Mouse (Mus musculus): ENCODE measurements around the gene 4930556J24Rik.
"Not testable (repeated sequence)": the region's sequence is repeated elsewhere in the genome, so short reads cannot be mapped to it uniquely, and the experiment has no call there.

The 4930556J24Rik gene

DNA sequence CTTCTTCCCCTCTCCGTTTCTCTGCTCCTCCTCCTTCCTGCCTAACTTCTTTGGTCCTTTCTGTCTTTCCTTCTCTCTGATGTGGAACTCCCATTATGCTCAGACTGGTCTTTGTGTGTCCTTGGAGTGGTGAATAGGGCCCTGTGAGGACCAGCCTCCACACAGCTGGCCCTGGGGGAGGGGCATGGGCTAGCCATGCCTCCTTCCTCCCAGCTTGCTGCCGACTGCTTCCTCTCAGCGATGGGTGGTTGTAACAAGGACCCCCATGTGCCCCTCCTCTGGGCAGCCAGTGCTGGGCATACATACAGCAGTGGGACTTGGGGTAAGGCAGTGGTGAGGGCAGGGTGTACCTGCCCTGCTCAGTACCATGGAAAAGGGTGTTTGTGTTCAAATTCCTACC, 2.3 kb downstream of the 4930556J24Rik start:
- DNase-seq (ENCODE audit: inconsistent age in 2 of 2, low spot score in 1 of 2) = no peak

DNA sequence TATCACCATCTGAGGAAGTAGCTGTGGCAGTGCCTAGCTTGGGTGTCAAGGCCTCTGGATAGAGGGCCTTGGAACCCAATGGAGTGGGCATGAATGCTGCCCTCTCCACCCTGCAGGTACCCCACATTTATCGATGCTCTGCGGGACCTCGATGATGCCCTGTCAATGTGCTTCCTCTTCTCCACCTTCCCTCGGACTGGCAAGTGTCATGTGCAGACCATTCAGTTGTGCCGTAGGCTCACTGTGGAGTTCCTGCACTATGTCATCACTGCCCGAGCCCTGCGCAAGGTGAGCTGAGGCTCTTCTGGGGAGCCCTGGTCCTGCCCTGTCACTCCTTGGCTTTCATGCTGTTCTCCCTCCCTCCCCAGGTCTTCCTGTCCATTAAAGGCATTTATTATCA, 3.5 kb downstream of the 4930556J24Rik start:
- no peak for DNase-seq (ENCODE audit: inconsistent age in 2 of 2, low spot score in 1 of 2)

DNA sequence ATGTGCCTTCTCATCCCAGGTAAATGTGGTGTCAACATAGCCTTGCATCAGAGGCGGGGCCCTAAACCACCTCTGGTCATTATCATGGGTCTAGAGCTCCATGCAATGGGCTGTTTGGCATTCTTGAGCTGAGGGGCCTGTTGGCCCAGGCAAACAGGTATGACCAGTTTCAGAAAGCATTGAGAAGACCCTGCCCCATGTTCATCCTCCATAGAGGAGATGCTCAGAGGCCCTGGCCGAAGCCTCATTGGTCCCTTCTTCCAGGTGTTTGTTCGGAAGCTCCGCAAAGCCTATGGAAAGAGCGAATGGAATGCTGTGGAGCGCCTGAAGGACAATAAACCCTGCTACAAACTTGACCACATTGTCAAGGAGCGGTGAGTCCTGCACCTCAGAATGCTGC, 6.2 kb downstream of the 4930556J24Rik start:
- peak in 1 of 2 experiments; percentile 1 for DNase-seq (ENCODE audit: inconsistent age in 2 of 2, low spot score in 1 of 2)

DNA sequence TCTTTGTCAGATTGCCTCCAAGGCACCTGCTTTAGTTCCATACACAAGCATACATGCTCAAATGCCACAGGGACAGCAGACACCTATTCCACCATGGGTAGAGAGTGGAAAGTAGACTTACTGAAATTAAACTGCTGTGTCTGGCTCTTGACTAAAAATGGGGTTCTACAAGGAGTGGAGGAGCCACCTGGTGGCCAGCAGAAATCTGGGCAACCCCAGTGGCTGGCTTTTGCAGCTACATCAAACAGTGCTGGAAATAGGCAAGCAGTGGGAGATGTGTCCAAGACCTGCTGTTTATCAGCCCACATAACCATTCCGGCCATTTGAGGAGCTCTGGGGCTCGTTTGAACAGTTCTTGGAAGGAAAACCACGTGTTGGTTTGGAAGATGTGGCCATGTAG, 6.7 kb downstream of the 4930556J24Rik start:
- DNase-seq (ENCODE audit: inconsistent age in 2 of 2, low spot score in 1 of 2) = no peak

DNA sequence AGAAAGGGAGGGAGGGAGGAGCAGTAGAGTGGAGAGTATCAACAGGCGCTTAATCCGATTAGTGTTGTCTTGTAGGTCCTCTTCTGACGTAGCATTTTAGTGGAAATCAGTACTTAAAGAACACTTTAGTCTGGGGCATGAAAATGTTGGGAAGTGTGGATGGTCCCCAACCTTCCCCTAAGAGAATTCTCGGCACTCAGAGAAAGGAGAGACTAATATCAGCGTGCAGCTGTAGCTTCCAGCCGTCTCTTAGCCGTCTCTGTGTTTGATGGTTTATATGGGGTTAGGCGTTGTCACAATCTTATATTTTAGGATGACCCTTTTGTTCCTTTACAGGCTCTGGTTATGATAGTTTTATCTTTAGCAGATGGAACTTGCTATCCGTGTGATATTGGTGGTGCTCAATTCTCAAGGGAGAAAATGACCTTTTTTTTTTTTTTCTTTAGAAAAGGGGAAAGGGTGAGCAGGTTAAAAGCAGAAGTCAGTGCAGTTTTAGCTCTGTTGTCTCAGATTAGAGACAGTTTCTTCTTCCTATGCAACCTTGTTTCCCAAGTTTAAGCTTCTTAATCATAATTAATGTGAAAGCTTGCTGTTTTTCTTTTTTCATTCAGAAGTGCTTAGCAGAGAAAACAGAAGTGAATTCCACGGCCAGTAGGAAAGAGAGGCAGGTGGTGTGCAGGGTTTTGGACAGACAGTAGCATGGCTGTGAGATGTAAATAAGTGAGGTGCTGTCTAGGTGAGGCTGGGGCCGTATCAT, 12.0 kb downstream of the 4930556J24Rik start:
- no peak for DNase-seq (ENCODE audit: inconsistent age in 2 of 2, low spot score in 1 of 2)

DNA sequence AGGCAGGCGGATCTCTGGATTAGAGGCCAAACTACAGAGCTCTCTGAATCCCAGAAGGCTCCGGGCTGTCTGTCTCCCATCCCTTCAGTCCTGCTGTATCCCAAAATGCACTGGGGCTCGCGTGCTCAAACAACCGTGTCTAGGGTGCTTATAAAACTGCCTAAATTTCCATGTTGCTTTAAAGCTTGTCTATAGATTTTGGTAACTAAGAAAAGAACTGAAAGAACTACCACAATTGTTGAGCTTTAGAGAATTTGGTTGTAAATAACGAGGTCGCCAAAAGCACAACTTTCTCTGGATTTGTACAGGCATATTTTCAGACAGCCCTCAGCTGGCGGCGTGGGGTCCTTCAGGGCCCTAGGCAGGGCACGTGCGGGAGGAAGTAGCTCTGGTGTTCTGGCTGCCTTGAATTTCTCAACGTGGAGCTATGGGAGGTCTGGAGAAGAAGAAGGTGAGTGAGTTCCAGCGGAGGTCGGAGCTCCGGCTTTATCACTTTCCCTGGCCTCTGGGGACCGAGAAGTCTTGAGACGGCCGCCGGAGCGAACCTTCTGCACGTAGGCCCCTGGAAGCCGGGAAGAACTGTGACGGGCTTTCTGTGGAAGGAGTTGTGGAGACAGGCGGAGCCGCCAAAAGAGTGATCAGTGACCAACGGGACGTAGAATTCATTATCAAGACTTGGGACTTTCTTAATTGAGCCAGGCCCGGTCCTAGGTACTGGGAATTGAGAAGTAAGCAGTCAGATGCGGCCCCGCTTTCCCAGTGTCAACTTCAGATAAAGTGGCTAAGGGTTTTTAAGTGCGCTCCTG, 12.8 kb downstream of the 4930556J24Rik start, which contains the start of gene Pes1:
TSS of gene Pes1 (plus strand) at position 366 of the 806 bp plus-strand sequence.
- DNase-seq (ENCODE audit: inconsistent age in 2 of 2, low spot score in 1 of 2) = peak; percentile 86 to 97

DNA sequence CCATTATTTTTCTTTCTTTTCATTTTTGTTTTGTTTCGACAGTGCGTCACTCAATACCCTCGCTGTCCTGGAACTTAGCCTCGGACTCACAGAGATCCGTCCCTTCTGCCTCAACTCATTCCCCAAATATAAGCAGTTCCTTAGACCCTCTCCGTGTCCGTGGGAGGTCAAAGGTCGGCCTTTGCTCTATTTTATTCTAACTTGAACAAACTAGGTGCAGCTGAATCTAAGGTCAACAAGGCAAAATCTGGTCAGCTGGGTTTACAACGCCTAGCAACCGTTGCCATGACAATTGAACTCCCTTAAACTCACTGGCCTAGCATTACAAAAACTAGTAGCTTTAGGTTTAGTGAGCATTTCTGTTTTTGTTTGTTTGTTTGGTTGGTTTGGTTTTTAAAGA, 13.4 kb downstream of the 4930556J24Rik start:
- DNase-seq (ENCODE audit: inconsistent age in 2 of 2, low spot score in 1 of 2) = no peak

DNA sequence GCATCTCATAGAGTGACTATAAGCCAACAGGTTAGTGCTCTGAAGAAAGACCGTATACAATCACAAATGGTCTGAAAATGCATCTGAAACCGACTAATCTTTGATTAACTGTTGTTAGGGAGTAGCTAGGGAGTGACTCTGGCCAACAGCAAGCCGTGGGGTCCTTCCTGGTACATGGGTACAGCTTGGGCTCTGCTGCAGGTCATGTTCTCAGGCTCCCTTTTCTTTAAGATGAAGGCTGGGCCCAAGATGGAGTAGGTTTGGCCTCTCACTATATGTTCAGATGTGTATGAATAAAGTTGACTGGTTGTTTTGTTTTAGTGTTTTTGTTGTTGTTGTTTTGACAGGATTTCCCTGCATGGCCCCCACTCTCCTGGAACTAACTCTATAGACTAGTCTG, 14.8 kb downstream of the 4930556J24Rik start:
- no peak for DNase-seq (ENCODE audit: inconsistent age in 2 of 2, low spot score in 1 of 2)

DNA sequence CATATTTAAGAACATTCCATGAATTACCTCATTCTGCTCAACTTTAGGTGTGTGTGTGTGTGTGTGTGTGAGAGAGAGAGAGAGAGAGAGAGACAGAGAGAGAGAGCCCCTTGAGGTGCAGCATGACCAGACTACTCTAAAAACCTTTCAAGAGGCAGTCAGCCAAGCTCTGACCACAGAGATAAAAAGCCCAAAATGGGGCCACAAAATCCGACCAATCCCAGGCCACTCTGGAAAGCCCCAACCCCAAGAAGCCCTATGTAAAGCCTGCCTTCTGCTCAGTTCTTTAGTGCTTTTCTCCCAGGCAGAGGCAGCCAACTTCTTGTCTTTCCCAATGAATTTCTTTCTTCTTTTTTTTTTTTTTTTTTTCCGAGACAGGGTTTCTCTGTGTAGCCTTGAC, 15.7 kb downstream of the 4930556J24Rik start:
- no peak for DNase-seq (ENCODE audit: inconsistent age in 2 of 2, low spot score in 1 of 2)

DNA sequence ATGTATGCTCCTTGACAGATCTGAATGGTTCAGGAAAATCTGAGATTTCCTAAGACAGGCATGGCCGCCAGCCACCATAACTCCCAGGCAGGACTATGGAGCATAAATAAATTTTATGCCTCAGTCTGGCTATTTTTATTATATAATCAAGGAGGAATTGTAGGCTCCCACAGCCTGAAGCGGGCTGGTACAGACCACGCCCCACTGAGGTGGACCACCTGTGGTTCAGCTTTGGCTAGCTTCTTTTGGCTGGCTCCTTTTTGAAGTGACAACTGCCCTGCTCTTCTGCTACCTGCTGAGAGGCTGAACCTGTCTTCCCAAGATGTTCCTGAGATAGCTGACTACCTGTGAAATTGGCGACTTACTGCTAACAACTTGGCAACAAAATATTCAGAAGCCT, 21.2 kb downstream of the 4930556J24Rik start:
- DNase-seq (ENCODE audit: inconsistent age in 2 of 2, low spot score in 1 of 2) = not testable (repeated sequence)

DNA sequence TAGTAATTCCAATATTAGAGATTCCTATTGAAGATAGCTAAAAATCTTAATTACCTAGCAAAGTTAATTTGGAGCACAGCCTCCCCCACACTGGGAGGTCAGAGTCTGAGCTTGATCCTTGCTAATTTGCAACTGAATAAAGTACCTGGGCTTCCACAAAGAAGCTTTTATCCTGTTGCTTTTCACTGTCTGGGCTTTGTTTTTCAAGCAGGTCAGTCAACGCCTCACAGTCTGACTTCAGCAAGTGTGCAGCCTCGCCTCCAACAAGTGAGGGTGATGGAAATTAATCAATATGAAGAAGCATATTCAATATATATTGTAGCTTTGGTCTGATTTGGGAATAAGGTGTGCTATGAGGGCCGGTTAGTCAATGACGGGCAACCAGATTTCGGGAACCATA, 21.7 kb downstream of the 4930556J24Rik start:
- DNase-seq (ENCODE audit: inconsistent age in 2 of 2, low spot score in 1 of 2) = not testable (repeated sequence)

DNA sequence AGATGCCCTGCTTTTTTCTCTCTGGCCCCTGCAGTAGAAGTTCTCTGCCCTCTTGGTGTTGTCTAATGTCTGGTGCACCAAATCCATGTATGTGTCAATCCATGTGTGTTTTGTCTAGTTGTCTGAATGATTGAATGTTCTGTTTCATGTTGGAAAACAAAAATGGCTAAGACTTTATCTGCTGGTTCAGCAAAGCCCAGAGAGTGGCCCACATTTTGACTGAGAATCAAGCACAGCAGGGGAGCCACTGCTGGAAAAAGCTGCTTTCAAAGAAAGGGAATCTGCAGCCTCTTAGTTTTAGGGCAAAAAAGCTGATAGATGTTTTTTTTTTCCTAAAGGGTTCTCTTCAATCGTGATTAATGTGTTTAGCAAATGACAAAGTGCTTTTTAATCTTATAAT, 30.2 kb downstream of the 4930556J24Rik start:
- no peak for DNase-seq (ENCODE audit: inconsistent age in 2 of 2, low spot score in 1 of 2)

DNA sequence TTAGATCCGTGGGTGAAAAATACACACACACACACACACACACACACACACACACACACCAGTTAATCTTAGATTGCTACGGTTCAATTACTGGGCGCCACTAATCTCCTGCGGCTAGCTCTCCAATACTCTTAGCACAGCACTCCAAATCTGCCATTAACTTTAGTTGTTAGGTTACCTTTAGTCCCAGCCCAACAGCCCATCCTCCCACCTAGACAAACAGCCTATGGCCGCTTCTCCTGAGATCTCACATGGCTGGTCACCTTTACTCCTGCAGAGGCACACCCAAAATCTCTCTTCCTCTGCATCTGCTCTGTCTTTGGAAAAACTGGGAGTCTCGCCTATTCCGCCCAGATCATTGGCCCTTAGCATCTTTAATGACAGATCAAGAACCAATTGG, 35.2 kb downstream of the 4930556J24Rik start:
- no peak for DNase-seq (ENCODE audit: inconsistent age in 2 of 2, low spot score in 1 of 2)

DNA sequence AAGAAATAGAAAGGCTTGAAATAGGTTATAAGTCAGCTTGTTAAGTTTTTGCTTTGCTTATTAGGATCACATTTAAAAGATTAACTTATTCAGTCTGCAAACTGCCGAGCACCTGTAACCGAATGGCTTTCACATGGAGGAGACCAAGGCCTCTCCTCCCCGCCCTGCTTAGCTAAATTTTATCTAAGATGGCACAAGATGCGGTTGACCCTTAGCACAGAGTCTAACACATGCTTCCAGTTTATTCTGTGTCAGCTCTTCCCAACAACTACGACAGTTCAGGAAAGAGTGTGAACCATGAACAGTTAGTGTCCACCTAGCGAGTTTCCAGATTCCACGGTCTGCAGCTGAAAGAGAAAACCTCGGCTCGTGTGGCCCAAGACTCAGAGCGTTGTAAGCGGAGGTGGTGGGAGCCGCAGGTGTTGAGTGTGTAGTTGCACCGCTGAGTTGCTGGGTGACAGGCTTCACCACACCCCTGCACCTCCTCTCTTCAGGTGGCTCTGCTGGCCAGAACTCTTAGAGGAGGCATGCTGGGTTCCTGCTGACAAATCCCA, 39.2 kb downstream of the 4930556J24Rik start:
- DNase-seq (ENCODE audit: inconsistent age in 2 of 2, low spot score in 1 of 2) = no peak

DNA sequence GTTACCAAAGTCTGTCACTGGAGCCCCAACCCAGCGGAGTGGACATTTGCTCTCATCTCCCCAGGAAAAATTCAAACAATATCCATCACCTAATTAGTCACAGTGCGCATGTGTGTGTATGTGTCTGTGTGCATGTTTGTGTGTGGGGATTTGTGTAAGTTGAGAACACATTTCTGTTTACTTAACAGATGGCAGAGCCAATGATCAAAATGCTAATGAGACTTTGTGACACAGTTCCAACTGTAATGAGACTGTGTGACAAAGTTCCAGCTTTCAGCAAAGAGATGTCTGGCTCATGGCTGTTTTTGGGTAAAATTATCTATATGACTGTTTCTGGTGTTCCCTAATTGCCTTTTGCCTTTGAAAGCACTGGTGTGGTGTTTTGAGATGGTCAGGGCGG, 40.3 kb downstream of the 4930556J24Rik start:
- DNase-seq (ENCODE audit: inconsistent age in 2 of 2, low spot score in 1 of 2) = no peak

DNA sequence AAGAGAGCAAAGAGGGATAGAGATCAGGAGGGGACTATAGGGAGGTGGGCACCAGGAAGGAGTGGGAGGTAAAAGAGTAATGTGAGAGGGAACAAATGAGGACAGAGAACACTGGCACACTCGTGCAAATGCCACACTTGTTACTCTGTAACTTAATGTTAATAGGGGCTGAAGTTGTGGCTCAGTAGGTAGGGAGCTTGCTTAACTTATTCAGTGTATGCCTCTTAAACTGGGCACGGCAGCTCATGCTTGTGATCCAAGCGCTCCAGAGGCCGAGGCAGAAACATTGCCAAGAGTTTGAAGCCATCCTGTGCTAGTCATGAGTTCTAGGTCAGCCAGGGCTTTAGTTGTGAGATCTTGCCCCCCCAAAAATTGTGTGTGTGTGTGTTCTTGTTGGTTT, 41.4 kb downstream of the 4930556J24Rik start:
- no peak for DNase-seq (ENCODE audit: inconsistent age in 2 of 2, low spot score in 1 of 2)

DNA sequence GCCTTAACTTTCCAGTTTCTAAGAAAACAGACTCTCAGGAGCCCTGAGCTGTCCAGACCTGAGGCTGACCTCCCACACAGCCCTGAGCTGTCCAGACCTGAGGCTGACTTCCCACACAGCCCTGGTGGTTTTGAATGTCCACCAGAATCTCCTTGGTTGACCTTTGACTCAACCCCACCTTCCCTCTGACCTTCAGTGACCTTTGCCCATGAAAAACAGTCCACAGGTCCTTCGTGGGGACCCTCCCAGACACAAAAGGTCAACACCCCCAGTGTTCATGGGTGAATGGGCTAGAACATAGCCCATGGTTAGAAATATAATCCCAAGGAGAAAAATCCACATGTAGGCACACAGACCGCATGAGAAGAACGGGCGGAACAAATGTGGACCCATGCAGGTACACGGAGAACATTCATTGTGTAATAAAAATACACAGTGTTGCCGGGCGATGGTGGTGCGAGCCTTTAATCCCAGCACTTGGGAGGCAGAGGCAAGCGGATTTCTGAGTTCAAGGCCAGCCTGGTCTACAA, 42.8 kb downstream of the 4930556J24Rik start:
- DNase-seq (ENCODE audit: inconsistent age in 2 of 2, low spot score in 1 of 2) = peak in 1 of 2 experiments; percentile 18

DNA sequence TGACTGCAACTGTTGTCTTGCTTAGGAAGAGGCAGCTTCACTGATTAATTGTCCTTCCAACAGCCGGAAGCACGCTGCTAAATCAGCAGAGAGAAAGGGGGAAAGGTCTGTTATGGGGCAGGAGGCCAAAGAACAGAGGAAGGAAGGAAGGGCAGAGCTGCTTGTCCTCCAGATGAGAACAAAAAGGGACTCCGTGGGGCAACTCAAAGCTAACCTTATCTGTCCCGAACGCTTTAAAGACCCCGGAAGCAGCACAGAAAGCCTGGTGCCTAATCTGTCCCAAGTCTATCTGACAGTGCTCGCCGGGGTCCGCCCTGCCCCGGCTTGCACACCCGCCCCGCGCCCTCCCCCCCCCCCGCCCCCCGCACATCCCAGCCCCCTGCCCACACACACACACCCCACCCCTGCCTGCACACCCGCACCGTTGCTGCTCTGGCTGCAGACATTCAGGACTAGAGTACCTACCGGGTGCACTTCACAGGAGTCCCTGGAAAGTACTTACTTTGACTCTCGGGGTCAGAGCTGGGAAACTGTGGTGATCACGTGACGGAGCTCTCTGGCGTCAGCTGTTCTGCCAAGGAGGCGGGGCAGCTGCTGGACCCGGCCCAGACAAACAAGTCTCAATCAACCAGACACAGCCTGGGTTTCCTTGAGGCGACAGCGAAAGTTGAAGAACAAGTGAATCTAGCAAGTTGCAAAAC, 44.9 kb downstream of the 4930556J24Rik start, which contains the start of gene Tcn2:
TSS of gene Tcn2 (minus strand) at position 649 of the 701 bp plus-strand sequence.
- DNase-seq (ENCODE audit: inconsistent age in 2 of 2, low spot score in 1 of 2) = peak; percentile 92 to 96

DNA sequence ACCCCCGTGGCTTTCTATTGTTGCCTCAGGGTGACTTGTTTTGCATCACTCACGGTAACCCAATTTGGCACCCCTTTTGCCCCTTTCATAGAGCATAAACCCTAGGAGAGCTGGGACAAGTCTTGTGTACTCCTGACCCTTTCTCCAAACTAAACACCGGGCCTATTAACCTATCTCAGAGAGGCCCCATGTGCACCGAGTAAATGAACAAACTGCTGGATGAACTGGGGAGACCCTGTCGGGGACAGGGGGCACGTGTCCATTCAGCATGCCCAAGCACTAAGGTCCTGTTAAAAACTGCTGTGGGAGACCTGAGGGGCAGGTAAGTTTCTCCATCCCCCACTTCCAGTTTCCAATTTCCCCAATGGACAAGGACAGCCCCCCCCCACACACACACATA, 45.6 kb downstream of the 4930556J24Rik start:
- DNase-seq (ENCODE audit: inconsistent age in 2 of 2, low spot score in 1 of 2) = peak in 1 of 2 experiments; percentile 32

DNA sequence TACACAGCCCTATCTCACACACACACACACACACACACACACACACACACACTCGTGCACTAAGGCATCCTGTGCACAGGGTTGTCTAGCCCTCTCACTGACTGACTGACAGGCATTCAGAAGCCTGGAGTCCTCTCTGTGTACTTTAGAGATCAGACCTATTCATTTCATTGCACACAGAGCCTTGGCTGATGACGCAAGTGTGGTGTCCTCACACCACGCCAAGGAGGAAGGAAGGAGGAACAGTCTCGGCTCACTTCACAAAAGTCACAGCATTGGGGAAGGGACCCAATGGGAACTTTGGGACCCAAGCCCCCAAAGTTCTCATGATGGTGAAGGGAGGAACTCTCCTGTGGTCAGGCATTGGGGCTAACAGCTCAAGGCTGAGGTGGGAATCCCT, 46.6 kb downstream of the 4930556J24Rik start:
- peak in 1 of 2 experiments; percentile 59 for DNase-seq (ENCODE audit: inconsistent age in 2 of 2, low spot score in 1 of 2)

DNA sequence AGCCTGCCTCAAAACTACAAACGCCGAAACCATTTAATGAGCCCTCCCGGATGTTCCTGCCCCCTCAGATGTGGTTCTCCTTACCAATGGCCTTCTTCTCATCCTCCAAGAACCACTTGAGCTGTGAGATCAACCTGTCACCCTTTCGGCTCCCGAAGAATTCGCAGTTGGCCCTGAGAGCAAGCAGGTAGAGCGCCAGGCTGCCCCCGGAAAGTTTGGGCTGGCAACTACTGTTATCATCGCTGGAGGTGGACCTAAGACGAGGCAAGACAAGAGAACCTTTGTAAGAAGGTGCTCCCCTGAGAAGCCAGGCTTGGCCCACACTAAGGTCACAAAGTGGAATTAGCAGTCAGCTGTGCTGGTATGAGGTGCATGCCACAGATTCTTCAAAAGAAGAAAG, 50.7 kb downstream of the 4930556J24Rik start:
- no peak for DNase-seq (ENCODE audit: inconsistent age in 2 of 2, low spot score in 1 of 2)

All from adrenal gland, adult (tissue).